Mouse (Mus musculus) limb, embryonic 11.5 days (tissue): ENCODE results near the gene Mmp7. TPM values are rescaled to one million over a fixed set of nuclear protein-coding genes. Genes with fewer than 3 reads are reported as not detected.

Experiments used
- polyA plus RNA-seq: library from polyadenylated mRNA; unstranded; fragments of >200 nt; fragmentation: Nextera tagmentation; extraction: Ambion mirVana; gene quantifications from 2 replicates; pipeline ENCODE4 v1.2.1, GENCODE M21; 2014

Gene Mmp7
- polyA plus RNA-seq, 1 experiment from 2014 or later = not detected

Other genes starting within 250 kb of the Mmp7 start
- gene Mmp3, start 246.3 kb upstream of the Mmp7 start, polyA plus RNA-seq = not detected in 2 replicates
- gene Mmp10, start 189.7 kb upstream of the Mmp7 start, polyA plus RNA-seq = not detected in 2 replicates
- gene Mmp8, start 133.6 kb upstream of the Mmp7 start, polyA plus RNA-seq = 0.07 and 0.08 TPM in 2 replicates
- gene Mmp27, start 120.7 kb upstream of the Mmp7 start, polyA plus RNA-seq = not detected in 2 replicates
- gene Mmp20, start 63.9 kb upstream of the Mmp7 start, polyA plus RNA-seq = not detected in 2 replicates
- gene Tmem123, start 72.0 kb downstream of the Mmp7 start, polyA plus RNA-seq = 92.6 and 95.8 TPM in 2 replicates
- 42.7 and 42.8 TPM in 2 replicates for gene Birc2, start 145.0 kb downstream of the Mmp7 start, polyA plus RNA-seq
- gene Birc3, start 181.1 kb downstream of the Mmp7 start, polyA plus RNA-seq = 5.9 and 8.9 TPM in 2 replicates